Mouse (Mus musculus) stomach, embryonic 14.5 days (tissue): ENCODE measurements at regions not wholly inside any gene's neighbourhood (a gene's known extent, or its start where the extent isn't known, plus 50 kb on each side); places are given as distances from the start of the nearest gene placed in this dataset.

ENCODE experiments used
- ATAC-seq: fragments of 200-750 bp; cut with Nextera tagmentation; 2 replicates; pipeline ENCODE4 v1.8.0; 2017; ENCODE audit warnings: low read depth, moderate TSS enrichment; ENCODE audit not compliant: insufficient number of reproducible peaks, insufficient read depth, low FRiP score
- H3K27ac ChIP-seq: fragments of 300-500 bp; sonication (generic); 2 replicates; pipeline ENCODE4 v1.5.1; 2014; ENCODE audit warnings: mild to moderate bottlenecking, low read length, moderate library complexity, mixed read lengths
- H3K27me3 ChIP-seq: fragments of 300-500 bp; sonication (generic); 2 replicates; pipeline ENCODE4 v1.6.1; 2014; ENCODE audit warnings: low read length, control low read depth, mixed read lengths; ENCODE audit not compliant: control insufficient read depth, insufficient read depth
- H3K36me3 ChIP-seq: fragments of 300-500 bp; sonication (generic); 2 replicates; pipeline ENCODE4 v1.6.1; 2014; ENCODE audit warnings: mild to moderate bottlenecking, control low read depth, low read length, moderate library complexity, mixed read lengths; ENCODE audit not compliant: control insufficient read depth, insufficient read depth
- H3K4me1 ChIP-seq: fragments of 300-500 bp; sonication (generic); 2 replicates; pipeline ENCODE4 v1.6.1; 2014; ENCODE audit warnings: low read length, control low read depth, mixed read lengths; ENCODE audit not compliant: control insufficient read depth, insufficient read depth
- H3K4me2 ChIP-seq: fragments of 300-500 bp; sonication (generic); replicated peaks from 2 replicates; pipeline ENCODE4 v1.6.1; 2014; ENCODE audit warnings: low read depth, low read length, control low read depth
- H3K4me3 ChIP-seq: fragments of 300-500 bp; sonication (generic); 2 replicates; pipeline ENCODE4 v1.5.1; 2014; ENCODE audit warnings: low read depth, low read length, control low read depth
- H3K9ac ChIP-seq: fragments of 300-500 bp; sonication (generic); replicated peaks from 2 replicates; pipeline ENCODE4 v1.6.1; 2014; ENCODE audit warnings: low read depth, mild to moderate bottlenecking, control low read depth, low read length, moderate library complexity, mixed read lengths
- H3K9me3 ChIP-seq: fragments of 300-500 bp; sonication (generic); 2 replicates; pipeline ENCODE4 v1.6.1; 2016; ENCODE audit warnings: low read depth, low read length, control low read depth; ENCODE audit not compliant: control insufficient read depth
- WGBS: fragments of 180-500 bp; shearing (Covaris S2); extraction: QIAGEN DNeasy Blood & Tissue Kit; methylation state at CpG from one replicate; pipeline ENCODE4 v1.1.7; 2014; 5-methylcytosine and 5-hydroxymethylcytosine counted together

DNA sequence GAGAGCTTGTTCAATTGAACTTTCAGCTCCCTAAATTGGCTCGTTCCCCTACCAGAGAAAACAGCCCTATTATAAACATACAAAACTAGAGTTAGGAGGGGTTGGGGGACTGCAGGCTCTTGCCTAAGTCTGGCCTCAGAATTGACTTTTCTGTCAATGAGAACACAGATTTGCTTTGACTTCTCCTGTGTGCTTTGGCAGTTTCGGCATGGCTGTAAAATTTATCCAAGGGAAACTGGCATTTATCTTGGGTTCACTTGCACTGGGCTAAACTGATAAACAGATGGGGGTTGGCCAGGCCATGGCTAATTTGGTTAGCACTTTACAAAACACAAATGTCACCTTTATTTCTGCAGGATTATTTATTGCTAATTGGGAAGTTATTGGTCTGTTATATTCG is 141.7 kb downstream of the Foxa2 start:
- Histone ChIP-seq H3K4me1 (0 out of 2 replicates have a peak, but pooled peaks cover 3% of the 10 kb centered on the region), H3K9me3 (no peaks in the 10 kb centered on the region), H3K27me3 (no peaks in the 10 kb centered on the region), H3K36me3 (no peaks in the 10 kb centered on the region), H3K9ac (no peak overlapping the region), H3K4me3 (no peak overlapping the region), H3K4me2 (no peak overlapping the region), H3K27ac (no peak overlapping the region)
- no peak for ATAC-seq
- WGBS, result 37% methylated on average over 3 of the region's 3 CpGs

DNA sequence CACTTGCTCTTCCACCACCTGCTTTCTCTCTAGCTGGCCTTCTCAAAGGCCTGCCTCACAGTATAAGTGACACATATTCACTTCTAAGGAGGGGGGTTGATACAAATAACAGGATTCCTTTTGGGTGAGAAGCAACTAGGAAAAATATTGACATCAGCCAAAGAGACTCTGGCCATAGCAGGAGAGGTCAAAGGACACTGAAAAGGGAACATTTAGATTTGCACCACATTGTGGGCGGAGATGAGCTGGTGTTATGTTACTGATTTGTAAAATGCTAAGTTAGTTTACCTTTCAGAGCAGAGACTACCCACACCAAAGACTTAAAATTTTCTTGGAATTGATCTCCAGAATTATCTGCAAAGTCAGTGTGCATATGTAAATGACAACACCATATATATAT is 147.5 kb downstream of the Foxa2 start:
- no peaks in the 10 kb centered on the region for H3K27me3 ChIP-seq
- H3K9me3 ChIP-seq, result no peaks in the 10 kb centered on the region
- no peak overlapping the region for H3K9ac ChIP-seq
- no peaks in the 10 kb centered on the region for H3K4me1 ChIP-seq
- no peak overlapping the region for H3K4me3 ChIP-seq
- ATAC-seq, result no peak
- H3K36me3 ChIP-seq, result no peaks in the 10 kb centered on the region
- WGBS, result 82% methylated on average over 1 of the region's 1 CpGs
- H3K27ac ChIP-seq, result no peak overlapping the region
- H3K4me2 ChIP-seq, result no peak overlapping the region

DNA sequence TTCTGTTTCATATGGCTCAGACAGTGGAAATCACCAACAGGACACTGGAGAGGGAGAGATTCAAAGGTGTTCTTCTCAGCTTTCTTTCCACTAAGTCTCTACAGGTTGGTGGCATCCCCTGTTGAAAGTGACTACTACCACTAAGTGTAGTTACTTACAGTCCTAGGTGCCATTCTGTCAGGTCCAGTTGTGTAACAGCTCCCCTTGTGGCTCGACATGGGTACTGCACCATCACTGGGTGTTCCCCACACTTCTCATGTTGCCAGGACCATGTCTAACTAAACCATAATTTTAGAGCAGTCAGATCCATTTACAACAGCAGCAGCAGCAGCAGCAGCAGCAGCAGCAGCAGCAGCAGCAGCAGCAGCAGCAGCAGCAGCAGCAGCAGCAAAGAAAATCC is 151.1 kb downstream of the Foxa2 start:
- Histone ChIP-seq H3K36me3 (no peaks in the 10 kb centered on the region), H3K27ac (no peak overlapping the region), H3K9me3 (no peaks in the 10 kb centered on the region), H3K4me1 (no peaks in the 10 kb centered on the region), H3K9ac (no peak overlapping the region), H3K4me3 (no peak overlapping the region), H3K27me3 (no peaks in the 10 kb centered on the region), H3K4me2 (no peak overlapping the region)
- peak; percentile 61; the same call in 1 of the 2 replicates for ATAC-seq
- 0% methylated on average over 1 of the region's 1 CpGs for WGBS

DNA sequence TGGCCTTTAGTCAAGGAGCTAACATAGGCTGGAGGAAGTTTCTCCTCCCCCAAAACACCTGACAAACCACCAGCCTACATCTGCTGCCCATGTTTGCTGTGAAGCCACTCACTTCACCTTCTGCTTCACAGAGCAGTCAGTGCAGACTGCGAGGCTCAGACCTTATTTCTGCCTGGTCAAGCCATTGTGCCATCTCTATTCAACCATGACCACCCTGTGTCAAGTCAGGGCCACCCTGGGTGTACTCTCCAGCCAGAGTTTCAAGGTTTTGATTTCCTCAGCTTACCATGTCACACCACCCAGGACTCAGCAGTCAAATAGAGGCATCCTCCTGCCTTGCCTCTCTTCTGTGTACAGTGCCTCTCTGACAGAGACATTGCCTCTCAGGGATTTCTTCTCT is 152.6 kb downstream of the Foxa2 start:
- Histone ChIP-seq H3K27me3 (no peaks in the 10 kb centered on the region), H3K4me2 (no peak overlapping the region), H3K4me3 (no peak overlapping the region), H3K36me3 (no peaks in the 10 kb centered on the region), H3K9ac (no peak overlapping the region), H3K27ac (no peak overlapping the region), H3K4me1 (no peaks in the 10 kb centered on the region), H3K9me3 (no peaks in the 10 kb centered on the region)
- ATAC-seq, result no peak
- 82% methylated on average over 1 of the region's 1 CpGs for WGBS

DNA sequence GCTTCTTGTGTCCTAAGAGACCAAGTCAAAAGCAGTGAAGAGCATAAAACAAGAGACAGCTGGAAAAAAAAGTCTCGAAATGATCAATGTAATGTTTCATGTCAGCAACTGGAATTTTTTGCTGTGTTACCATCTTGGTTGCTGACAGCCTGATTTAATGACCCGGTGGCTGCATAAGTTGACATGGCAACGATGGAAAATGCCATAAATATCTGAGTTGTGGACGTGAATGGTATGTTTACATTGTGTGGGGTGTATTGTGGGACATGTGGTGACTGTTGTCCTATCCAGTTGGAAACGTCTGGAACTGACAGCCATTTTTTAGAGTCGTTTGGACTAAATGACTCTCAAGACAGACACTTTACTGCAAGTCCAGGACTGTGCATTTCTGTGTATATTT is 160.6 kb downstream of the Foxa2 start:
- Histone ChIP-seq H3K9ac (no peak overlapping the region), H3K27me3 (no peaks in the 10 kb centered on the region), H3K4me1 (no peaks in the 10 kb centered on the region), H3K36me3 (no peaks in the 10 kb centered on the region), H3K9me3 (no peaks in the 10 kb centered on the region), H3K4me3 (no peak overlapping the region), H3K27ac (no peak overlapping the region), H3K4me2 (no peak overlapping the region)
- 33% methylated on average over 6 of the region's 6 CpGs for WGBS
- no peak for ATAC-seq

DNA sequence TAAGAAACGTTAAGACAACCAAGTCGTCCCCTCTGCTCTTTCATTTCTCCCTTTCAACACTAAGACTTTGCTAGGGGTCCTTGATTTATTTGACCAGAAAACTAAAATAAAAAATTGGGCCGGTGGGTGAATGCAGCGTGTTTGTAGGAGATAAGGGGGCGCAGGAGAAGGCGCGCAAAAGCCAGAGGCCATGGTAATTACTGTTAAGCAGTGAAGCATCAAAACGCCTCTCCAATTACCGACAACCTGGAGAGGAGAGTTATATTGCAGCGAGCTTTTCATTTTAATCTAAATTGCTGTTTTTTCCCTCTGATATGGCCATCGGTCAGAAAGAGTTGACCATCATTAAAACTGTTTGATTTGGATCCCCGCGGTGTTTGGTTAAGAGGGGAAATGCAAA is 168.9 kb downstream of the Foxa2 start:
- Histone ChIP-seq H3K36me3 (no peaks in the 10 kb centered on the region), H3K9ac (no peak overlapping the region), H3K9me3 (no peaks in the 10 kb centered on the region), H3K4me3 (no peak overlapping the region), H3K4me1 (peaks cover 11% of the 10 kb centered on the region; the same call in 1 of the 2 replicates), H3K27me3 (no peaks in the 10 kb centered on the region), H3K4me2 (no peak overlapping the region), H3K27ac (no peak overlapping the region)
- WGBS, result 33% methylated on average over 13 of the region's 13 CpGs
- no peak for ATAC-seq

DNA sequence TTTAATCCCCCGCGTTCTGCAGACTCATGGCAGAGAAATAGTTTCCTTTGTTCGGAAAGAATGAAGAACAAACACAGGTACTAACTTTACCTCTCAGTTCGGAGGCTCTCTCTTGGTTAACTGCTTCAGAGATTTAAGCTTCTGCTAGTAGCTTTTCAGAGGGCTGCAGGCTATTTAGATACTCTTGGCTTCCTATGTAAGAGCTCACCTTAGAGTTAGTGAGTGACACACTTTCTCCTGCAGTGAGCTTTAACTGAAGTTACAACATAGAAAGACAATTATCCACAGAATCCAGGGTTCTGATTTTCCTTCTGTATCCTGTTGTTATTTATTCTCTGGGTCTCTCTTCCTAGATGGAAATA is 169.2 kb downstream of the Foxa2 start:
- H3K27ac ChIP-seq, result no peak overlapping the region
- 10% methylated on average over 4 of the region's 4 CpGs for WGBS

DNA sequence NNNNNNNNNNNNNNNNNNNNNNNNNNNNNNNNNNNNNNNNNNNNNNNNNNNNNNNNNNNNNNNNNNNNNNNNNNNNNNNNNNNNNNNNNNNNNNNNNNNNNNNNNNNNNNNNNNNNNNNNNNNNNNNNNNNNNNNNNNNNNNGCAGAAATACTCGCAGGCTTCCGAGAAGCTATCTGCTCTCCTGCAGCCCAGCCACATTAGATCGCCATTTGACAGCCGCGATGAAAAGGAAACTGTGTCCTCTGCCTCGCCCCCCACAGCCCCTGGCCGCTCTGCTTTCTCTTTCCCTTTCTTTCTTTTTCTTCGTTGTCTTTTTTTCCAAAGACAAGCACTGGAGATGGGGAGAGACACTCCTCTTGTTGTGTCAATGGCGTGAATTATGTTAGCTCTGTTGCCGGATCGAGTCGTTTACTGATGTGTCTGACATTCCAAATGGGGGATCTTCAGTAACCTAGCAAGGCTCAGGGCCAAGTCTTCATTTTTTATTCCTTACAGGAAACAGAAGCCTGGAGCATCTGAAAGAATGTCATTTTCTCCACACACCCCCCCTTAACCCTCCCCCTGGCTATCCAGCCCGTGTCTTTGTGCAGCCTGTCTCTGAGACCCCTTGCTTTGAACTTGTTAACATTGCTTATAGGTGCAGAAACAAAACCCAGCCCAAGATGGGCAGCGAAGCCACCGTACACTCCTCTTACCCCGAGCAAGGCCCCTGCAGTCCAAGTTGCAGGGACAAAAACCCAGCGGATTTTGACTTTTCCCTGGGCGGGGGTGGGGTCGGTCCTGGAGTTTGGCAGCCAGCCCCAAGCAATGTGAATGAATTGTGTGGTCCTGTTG is 169.8 kb downstream of the Foxa2 start:
- no peak for ATAC-seq
- H3K4me1 ChIP-seq, result peaks cover 11% of the 10 kb centered on the region; the same call in 1 of the 2 replicates
- peak overlapping the region; percentile 67 for H3K4me2 ChIP-seq
- H3K9me3 ChIP-seq, result no peaks in the 10 kb centered on the region
- peak overlapping the region; percentile 33 for H3K4me3 ChIP-seq
- 5% methylated on average over 19 of the region's 19 CpGs for WGBS
- H3K27me3 ChIP-seq, result no peaks in the 10 kb centered on the region
- H3K9ac ChIP-seq, result no peak overlapping the region; the same call in 1 of the 2 replicates
- no peak overlapping the region for H3K27ac ChIP-seq
- H3K36me3 ChIP-seq, result no peaks in the 10 kb centered on the region

More for the DNA sequence above, 169.2 kb downstream of the Foxa2 start:
- no peaks in the 10 kb centered on the region for H3K9me3 ChIP-seq
- no peak for ATAC-seq
- no peaks in the 10 kb centered on the region for H3K27me3 ChIP-seq
- H3K4me3 ChIP-seq, result peak overlapping the region; percentile 33
- H3K36me3 ChIP-seq, result no peaks in the 10 kb centered on the region
- H3K4me2 ChIP-seq, result peak overlapping the region; percentile 67
- no peak overlapping the region; the same call in 1 of the 2 replicates for H3K9ac ChIP-seq
- H3K4me1 ChIP-seq, result peaks cover 11% of the 10 kb centered on the region; the same call in 1 of the 2 replicates

DNA sequence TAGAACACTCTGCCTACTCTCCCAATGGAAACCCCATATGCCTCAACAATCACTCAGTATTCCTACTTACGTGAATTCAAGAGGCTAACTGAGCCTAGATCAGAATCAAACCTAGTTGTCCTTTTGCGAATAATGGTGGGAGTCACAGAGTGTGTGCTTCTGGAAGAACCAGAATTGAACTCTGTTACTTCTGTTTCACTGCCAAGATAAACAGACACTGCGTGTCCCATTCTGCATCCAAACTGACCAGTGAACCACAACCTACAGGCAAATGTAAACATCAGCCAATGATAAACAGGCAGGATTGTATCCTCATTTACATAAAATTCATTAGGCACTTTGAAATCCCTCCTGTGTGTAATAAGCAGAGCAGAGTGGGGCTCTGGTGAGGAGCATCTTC is 173.8 kb downstream of the Foxa2 start:
- ATAC-seq, result no peak
- Histone ChIP-seq H3K4me3 (no peak overlapping the region), H3K27me3 (no peaks in the 10 kb centered on the region), H3K36me3 (no peaks in the 10 kb centered on the region), H3K4me2 (no peak overlapping the region), H3K9me3 (no peaks in the 10 kb centered on the region), H3K27ac (no peak overlapping the region), H3K4me1 (peaks cover 11% of the 10 kb centered on the region; the same call in 1 of the 2 replicates), H3K9ac (no peak overlapping the region)
- 84% methylated on average over 3 of the region's 3 CpGs for WGBS
